Mouse (Mus musculus) adrenal gland, adult 18-20 months (tissue): ENCODE results near the gene Prpsap1. TPM values are rescaled to one million over a fixed set of nuclear protein-coding genes. Genes with fewer than 3 reads are reported as not detected.

Source experiments
- DNase-seq, 2 experiments: peaks; one replicate each; pipeline ENCODE4 v3.0.0; 2021 to 2022; ENCODE audit warnings: low spot score in 2 of 2
- total RNA-seq, 2 experiments: library from RNA; stranded (reverse); gene quantifications; 1 replicate in 1 of 2; 2 replicates in 1 of 2; pipeline ENCODE4 v1.2.3; 2021

The Prpsap1 gene
- total RNA-seq, 2 experiments from 2014 or later, result 67.7 to 102 TPM

- no peak for DNase-seq
These were observed 47.6 kb downstream of the Prpsap1 start for GRCm38 (mm10) chr11:116446308-116446887.

GRCm38 (mm10) chr11:116445596-116446307 lies 48.2 kb downstream of the Prpsap1 start:
- peak; percentile 95 to 98 for DNase-seq

DNA sequence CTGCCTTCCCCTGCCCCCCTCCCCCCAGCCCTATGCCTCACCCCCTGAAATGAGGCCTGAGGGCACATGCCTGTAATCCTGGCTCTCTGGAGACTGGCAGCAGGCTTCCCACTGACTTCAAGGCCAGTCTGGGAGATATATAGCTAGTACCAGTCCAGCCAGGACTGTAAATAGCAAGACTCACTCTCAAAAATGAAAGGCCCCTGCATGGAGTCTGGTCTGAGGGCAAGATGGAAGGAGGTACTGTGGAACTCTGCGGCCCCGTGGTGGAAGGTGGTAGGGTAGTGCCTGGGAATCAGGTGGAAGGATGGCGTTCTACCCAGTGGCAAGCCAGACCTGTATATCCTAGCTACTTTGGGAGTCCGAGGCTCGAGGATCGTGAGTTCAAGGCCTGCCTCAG lies 50.1 kb downstream of the Prpsap1 start:
- no peak for DNase-seq

GRCm38 (mm10) chr11:116443311-116443710 lies 50.7 kb downstream of the Prpsap1 start:
- no peak for DNase-seq

DNA sequence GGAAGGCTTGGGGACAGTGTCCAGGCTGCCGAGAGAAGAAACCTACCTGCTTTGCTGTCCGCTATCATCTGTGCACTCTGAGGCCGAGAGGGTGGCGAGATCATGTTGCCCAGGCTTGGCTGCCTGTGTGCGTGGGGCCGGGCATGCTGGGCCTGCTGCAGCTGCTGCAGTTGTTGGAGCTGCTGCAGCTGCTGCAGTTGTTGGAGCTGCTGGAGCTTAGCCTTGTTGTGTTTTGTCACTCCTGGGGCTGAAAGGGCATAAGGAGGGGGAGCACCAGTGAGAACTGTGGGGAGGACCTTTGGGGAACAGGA lies 51.2 kb downstream of the Prpsap1 start:
- DNase-seq, result no peak

- no peak for DNase-seq
These were observed 51.7 kb downstream of the Prpsap1 start for GRCm38 (mm10) chr11:116442129-116442866.

GRCm38 (mm10) chr11:116440408-116441068 lies 53.5 kb downstream of the Prpsap1 start:
- no peak for DNase-seq

- DNase-seq, result no peak
These were observed 54.4 kb downstream of the Prpsap1 start for GRCm38 (mm10) chr11:116439269-116440240.

DNA sequence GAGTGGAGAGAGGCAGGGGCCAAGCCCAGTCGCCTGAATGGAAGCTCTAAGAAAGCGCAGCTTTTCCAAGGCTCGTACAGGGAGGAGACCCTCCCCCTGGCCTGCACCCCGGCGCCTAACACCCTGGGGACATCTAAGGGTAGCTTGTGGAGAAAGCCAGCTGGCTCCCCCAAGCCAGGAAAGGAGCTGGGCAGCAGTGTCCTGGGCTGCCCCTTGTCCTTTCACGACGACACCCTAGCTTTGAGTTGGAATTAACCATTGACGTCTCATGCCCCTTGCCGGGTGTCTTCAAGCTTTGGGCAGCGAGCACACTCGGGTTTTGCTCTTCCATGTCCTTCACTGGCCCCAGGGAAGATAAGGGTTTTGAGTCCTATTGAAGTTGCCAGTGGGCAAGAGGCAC lies 56.5 kb downstream of the Prpsap1 start:
- no peak for DNase-seq

DNA sequence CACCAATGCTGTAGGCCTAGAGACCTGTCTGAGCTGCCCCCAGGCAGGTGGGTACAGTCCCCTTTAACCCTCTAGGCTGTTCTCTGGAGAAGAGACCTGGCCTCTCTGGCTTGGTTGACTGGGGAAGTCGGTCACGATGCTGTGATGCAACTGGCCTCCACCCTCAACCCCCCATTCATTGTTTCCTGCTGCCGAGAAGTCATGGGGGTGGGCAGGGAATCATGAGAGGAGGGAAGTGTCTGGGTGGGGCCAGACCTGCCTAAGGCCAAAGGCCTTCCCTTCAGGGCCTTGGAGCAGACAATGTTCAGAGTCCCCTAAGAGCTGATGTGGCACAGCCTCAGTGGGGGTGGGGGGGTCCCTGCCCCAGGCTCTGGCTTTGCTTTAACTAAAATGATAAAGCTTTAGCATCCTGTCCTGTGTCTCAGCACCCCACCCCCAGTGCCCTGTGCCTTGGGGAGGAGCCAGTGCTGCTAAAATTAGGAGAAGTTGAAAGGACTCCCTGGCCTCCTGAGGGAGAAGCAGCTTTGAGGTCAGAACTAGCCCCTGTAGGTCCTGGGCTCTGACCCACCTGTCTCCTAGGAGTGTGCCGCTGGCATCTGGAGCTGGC lies 57.2 kb downstream of the Prpsap1 start:
- no peak for DNase-seq

- no peak for DNase-seq
These were observed 57.8 kb downstream of the Prpsap1 start for GRCm38 (mm10) chr11:116435992-116436724.

- DNase-seq, result no peak
These were observed 58.8 kb downstream of the Prpsap1 start for GRCm38 (mm10) chr11:116434967-116435752.

- DNase-seq, result peak; percentile 60 to 70
These were observed 59.6 kb downstream of the Prpsap1 start for GRCm38 (mm10) chr11:116434287-116434966.

- DNase-seq, result peak; percentile 93 to 94
These were observed 60.4 kb downstream of the Prpsap1 start, which contains the start of gene Ubald2 for GRCm38 (mm10) chr11:116433356-116434286. Ubald2 (plus strand) TSS chr11:116434094.

DNA sequence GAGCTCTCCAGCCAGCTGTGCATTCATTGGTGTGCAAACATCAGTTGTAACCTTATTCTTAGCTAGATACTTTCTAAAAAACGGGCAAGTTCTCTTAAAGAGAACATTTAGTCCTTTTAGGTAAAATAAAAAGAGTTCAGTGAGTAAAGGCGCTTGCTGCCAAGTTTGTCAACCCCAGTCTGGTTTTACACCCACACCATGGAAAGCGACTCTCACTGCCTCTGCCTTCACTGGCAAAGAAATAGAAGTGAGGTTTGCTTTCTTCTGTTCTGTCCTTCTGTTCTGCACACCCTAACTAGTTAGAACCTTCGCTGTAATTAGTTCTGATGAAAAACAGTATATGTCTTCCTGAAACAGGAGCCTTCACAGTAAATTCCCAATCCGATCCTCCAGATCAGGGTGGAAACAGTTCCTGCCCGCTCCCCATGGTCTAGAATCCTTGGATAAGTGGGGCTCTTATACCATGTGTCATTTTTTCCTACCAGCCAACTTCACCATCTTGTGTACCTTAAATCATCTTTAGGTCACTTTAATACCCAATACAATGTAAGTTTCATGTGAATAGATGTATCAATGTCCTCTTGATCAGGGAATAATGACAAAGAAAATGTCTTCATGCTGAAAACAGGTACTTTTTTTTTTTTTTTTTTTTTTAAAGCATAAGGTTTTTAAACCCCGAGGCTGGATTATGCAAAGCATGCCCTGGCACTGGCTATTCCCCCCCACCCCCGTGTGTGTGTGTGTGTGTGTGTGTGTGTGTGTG lies 61.2 kb downstream of the Prpsap1 start:
- DNase-seq, result no peak

DNA sequence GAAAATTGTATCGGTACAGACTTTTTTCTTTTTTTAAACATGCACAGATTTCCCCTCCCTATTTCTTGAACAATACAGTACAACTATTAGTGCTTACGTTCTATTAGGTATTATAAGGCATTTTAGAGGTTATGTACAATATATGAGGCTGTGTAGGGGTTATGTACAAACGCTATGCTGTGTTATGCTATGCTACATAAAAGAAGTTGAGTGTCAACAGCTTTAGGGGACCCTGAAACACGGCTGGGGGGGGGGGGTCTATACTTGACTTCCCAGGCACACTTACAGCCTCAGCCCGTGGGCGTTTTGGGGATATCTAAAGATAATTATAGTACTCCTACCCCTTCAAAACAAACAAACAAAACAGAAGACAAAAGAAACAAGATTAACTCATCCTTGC lies 61.9 kb downstream of the Prpsap1 start:
- no peak for DNase-seq
